Mouse (Mus musculus) right cerebral cortex, postnatal 25 days (tissue): Measurements from ENCODE around the gene Wdr62.
"Not testable (repeated sequence)": the region's sequence is repeated elsewhere in the genome, so short reads cannot be mapped to it uniquely, and the experiment has no call there.

Source experiments
- DNase-seq: peaks from one replicate; pipeline ENCODE4 v3.0.0; 2022

The Wdr62 gene

GRCm38 (mm10) chr7:30251956-30252954, 28.0 kb downstream of the Wdr62 start:
- DNase-seq: no peak

DNA sequence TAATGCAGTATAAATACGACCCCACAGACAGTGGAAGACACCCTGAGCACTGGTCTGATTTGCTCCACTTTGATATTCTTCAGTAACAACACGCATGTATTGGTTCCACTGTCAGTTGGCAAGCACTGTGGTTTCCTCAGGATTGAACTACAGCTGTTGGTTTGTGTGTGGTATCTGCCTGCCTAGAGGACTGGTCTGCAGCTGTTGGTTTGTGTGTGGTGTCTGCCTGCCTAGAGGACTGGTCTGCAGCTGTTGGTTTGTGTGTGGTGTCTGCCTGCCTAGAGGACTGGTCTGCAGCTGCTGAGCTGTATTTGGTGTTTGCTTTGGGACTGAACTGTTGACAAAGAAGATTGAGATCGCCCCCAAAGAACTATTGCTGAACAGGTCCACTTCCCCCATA, 42.8 kb downstream of the Wdr62 start:
- DNase-seq: not testable (repeated sequence)

DNA sequence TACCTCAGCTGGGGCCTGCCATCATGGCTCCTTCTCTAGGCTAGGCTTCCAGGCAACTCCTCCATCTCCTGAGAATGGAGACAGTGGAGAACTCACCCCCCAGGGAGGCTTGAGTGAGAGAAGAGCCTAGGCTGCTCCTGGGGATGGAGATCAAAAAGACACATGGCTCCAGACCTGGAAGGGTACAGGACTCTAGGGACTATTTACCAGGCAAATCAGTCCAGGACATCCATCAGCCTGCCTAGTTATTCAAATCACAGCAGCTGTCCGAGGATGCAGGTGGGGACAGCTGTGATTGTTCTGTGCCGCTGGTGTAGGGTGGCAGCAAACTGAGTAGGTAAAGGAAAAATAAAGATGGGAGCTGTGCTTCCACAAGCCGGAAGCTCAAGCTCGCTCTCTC, 44.6 kb downstream of the Wdr62 start, which contains the start of gene Ovol3:
TSS of gene Ovol3 (minus strand) at position 101 of the 400 bp plus-strand sequence.
- DNase-seq: no peak

GRCm38 (mm10) chr7:30235091-30235490, 45.1 kb downstream of the Wdr62 start:
- no peak for DNase-seq

- DNase-seq: no peak
Observed at GRCm38 (mm10) chr7:30234276-30234858, 45.9 kb downstream of the Wdr62 start.

DNA sequence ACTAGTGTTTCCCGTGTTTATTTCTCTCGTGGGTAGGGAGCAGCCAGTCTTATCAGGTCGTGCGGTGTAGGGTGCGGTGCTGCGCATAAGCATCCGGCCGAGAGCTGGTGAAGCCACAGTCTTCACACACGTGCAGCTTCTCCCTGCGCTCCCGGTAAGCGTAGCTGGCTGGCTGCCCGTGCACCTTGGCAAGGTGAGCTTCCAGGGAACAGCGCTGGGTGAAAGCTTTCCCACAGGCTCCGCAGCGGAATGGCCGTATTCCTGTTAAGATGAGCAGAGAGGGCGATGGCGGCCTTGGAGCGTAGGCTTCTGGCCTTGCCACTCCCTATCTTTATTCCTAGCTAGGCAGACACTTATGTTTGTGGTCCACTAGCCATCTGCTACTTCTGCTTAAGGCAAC, 46.8 kb downstream of the Wdr62 start:
- no peak for DNase-seq

DNA sequence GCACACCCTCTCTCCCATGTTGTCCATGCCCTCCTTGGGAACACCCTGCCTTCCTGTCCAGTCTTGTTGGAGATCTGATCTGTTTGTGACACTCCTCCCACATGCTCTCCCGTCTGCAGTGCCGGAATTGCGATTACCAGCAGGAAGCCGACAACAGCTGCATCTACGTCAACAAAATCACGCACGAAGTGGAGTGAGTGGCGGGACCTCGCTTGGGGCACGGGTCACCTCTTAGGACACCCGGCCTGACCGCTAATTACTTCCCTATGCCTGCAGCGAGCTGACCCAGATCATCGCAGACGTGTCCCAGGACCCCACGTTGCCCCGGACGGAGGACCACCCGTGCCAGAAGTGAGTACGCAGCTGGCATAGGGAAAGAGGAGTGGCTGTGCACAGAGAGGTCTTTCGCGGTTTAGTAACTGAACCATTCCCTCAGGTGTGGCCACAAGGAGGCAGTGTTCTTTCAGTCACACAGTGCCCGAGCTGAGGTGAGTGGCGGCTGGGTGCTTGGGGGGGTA, 47.5 kb downstream of the Wdr62 start:
- peak; percentile 23 for DNase-seq

DNA sequence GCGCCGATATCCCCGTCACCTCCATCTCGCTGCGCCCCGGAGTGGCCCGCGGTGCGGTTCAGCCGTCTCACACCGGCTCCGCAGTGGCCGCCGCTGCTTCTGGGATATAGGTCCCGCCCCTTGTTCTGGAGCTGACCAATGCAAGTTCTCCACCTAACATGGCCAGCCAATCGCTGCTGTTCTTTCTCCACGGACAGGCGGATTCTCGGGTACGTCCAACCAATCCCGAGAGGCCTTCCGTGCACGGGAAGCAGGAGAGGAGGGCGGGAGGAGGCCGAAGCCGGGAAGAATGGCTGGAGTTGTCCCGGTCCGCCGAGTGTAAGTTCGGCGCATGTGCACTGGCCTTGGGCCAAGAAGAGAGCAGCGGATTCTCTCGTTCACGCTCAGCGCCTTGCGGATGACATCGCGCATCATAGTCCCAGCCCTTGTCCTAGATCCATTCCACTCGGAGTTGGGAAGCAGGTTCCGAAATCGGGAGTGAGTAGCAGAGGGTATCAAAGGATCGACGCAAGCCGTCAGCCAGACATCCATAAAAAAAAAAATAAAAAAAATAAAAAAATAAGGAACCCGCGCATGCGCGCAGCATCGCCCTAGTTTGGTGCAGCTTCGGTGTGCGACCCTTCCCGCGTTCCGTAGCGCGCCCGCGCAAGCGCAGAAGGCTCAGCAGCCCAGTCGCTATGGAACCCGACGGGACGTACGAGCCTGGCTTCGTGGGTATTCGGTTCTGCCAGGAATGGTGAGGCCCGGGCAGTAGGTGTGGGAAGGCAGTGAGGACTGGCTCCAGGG, 48.4 kb downstream of the Wdr62 start, which contains the start of the genes Polr2i and Tbcb:
TSS of gene Polr2i (plus strand) at position 280 of the 786 bp plus-strand sequence.
TSS of gene Tbcb (minus strand) at position 604 of the 786 bp plus-strand sequence.
- peak; percentile 98 for DNase-seq

- no peak for DNase-seq
Observed at GRCm38 (mm10) chr7:30231328-30231668, 48.9 kb downstream of the Wdr62 start.

DNA sequence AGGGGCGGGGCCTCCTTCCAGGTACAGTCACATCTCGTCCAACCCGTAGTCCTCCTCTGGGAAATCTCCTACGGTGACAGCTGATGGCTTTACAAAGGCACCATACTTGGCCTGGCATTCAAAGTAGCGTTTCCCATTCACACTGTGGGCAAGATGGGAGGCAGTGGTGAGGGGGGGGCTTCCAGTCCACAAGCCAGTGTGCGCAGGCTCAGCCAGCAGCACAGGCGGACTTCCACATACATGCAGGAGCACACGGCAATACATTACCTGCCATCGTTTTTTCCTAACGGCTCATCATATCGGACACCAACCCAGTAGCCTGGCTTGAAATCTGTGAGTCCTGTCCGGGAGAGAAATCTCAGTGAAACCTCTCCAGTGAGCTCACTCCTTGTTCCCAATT, 56.0 kb downstream of the Wdr62 start:
- DNase-seq: no peak

GRCm38 (mm10) chr7:30222205-30222604, 58.0 kb downstream of the Wdr62 start:
- DNase-seq: no peak

DNA sequence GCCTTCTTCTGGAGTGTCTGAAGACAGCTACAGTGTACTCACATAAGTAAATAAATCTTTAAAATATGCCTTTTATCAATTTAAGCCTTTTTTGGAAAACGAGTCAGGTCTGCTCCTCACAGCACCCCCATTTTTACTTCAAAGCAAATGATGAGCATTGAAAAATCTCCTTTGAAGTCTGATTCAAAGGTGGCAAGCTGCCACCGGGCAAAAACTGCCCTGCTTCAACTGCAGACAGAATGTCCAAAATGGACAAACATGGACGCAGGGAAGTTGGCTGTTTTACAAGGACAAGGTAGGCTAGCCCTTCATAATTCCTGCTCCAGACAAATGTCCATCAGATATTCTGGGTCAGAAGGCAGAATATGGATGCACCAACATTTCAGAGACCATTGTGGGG, 58.8 kb downstream of the Wdr62 start:
- DNase-seq: no peak

DNA sequence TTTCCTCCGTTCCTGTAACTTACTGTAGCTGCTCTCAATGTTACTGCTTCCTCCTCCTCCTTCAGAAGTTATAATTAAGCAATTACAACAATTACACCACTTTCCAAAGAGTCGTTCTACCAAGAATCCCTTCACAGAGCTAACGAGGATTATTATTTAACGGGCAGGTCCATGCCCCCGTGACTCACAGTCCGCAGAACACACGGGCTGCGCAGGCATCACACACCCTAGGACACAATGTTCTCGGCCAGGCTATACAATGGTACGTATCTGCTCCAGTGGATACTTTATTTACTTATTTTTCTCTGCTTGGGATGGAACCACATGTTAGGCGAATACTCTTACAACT, 60.2 kb downstream of the Wdr62 start:
- no peak for DNase-seq

DNA sequence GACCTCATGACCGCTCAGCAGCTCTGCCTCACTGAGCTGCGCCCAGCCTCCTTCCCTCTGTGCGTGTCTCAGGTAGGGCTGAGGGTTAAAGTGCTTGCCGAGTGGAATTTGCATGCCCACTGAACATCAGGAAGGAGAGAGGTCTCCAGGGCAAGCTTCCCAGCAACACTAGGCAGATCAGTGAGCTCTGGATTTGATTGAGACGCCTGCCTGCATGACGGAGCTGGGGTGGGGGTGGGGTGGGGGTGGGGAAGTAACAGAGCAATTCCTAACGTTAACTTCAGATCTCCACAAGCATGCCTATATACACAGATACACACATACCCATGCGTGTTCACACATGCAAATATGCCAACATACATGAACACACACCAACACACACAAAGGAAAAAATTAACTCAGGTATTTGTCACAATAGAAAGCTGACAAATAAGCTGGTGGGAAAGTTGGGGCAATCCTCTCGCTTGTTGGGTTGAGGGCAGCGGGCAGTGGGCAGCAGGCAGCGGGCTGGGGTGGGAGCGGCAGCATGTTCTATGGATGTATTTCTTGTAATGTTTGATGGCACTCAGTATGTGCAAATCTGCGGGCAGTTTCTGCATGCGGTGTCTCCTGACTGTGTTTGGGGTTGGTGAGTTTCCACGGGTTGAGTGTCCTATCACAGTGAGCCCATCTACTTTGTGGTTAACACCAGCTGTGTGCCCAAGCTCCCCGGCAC, 60.8 kb downstream of the Wdr62 start:
- no peak for DNase-seq

DNA sequence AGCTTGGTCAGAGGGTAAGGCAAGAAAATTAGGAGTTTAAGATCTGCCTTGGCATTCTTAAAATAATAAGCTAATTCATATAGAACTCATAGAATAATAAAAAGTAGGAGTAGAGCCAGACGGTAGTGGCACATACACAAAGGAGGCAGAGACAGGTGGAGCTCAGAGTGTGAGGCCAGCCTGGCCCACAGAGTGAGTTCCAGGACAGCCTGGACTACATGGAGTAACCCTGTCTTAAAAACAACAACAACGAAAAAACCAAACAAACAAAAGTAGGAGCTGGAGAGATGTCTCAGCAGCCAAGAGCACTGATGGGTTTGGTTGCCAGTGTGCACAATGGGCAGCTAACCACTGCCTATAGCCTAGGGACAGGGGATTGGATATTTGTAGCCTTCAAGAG, 62.9 kb downstream of the Wdr62 start:
- DNase-seq: no peak

- peak; percentile 62 for DNase-seq
Observed at GRCm38 (mm10) chr7:30216723-30217151, 63.5 kb downstream of the Wdr62 start.

DNA sequence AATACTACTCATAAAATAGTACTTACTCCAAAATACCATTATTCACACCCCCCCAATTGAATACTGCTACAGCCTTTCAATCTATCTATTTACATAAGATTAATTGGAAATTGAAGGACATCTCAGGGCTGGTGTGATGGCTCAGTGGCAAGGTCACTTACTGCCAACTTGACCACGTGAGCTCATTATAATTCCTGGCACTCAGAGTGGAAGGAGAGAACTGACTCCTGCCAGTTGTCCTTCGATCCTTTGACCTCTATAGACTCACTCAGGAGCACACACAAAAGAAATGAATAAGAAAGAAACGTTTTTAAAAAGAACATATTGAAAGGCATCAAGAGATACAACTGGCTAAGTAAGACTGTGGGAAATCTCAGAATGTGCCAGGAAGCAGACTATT, 64.3 kb downstream of the Wdr62 start:
- no peak for DNase-seq

DNA sequence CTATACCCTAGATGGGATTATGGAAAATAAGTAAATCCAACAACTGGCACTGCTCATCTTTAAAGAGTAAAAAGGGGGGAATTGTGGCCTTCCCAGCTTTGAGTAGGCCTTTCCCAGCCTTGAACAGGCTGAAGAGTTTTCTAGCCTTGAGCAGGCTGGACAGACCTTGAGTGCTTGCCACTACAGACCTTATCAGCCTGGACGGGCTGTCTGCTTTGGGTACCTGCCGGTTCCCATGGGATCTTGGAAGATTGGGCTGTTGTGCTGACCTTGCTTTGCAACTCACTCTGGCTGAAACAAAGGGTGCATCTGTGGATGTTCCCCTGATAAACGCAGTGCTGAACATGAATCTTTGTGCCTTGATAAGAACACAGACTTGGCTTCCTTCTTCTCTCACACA, 66.3 kb downstream of the Wdr62 start:
- no peak for DNase-seq

DNA sequence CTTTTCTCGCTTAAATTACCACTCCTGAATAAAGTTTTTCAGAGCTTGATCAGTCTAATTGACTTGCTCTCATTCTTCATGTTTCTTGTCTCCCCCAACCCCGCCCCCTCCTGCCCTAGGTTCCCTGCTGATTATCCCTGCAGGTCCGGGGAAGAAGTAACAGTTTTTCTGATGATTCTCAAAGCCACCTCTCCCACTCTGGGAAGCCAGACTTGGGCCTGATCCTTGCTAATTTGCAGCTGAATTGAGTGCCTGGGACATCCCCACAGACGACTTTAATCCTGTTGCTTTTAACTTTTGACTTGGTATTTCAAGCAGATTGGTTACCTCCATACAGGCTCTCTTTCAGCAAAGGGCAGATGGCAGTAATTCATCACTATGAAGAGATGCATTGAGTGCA, 69.2 kb downstream of the Wdr62 start:
- no peak for DNase-seq

DNA sequence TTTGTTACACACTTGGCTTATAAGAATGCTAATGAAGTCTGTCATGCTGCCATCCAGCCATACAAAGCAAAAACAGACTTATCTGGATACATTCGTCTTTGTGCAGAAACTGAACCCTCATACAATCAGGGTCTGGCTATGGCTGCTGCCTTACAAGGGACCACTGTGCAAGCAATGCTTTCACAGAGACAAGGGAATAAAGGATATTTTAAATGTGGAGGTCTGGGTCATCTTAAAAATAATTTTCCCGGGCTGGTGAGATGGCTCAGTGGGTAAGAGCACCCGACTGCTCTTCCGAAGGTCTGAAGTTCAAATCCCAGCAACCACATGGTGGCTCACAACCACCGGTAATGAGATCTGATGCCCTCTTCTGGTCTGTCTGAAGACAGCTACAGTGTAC, 73.9 kb downstream of the Wdr62 start:
- not testable (repeated sequence) for DNase-seq

DNA sequence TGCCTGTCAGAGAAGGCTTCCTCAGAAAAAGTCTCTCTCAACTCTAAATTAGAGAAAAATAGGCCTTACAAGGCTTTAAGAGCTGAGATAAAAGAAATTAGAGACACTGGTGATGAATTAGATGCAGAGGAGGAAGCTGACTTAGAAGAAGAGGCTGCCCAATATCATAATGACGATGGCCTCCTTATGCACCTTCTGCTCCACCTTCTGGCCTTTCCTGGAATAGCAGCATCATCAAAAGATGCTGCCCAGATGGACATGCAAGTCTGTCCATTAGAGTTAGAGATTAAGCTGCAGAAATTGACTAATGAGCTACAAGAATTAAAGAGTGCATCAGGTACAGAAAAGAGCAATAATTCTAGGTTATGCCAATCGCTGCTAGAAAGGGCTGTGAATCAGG, 74.8 kb downstream of the Wdr62 start:
- no peak for DNase-seq

DNA sequence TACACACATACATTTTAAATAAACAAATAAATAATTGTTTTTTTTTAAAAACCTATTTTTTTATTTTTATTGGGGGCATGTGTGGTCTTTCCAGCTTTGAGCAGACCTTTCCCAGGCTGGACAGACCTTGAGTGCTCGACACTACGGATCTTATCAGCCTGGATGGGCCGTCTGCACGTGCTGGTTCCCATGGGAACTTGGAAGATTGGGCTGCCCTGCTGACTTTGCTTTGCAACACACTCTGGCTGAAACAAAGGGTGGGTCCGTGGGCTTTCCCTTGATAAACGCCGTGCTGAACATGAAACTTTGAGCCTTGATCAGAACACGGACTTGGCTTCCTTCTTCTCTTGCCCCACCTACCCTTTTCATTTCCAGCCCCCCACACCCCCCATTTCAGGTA, 75.8 kb downstream of the Wdr62 start:
- no peak for DNase-seq
